Mouse (Mus musculus): ENCODE data around the gene Zfp46.

Zfp46 gene

DNA sequence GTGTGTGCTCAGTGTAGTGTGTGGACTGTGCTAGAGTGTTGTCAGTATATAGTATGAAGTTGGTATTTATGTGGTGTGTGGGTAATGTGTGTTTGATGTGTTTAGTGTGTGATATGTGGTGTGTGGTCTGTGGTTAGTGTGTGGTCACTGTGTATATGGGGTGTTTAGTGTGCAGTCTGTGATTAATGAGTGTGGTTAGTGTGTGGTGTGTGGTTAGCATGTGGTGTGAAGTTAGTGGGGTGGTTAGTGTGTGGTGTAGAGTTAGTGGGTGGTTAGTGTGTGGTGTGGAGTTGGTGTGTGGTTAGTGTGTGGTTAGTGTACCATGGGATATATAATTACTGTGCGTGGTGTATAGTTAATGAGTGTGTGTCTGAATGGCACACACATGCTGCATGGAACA, 15.6 kb upstream of the Zfp46 start:
- DNase-seq = no peak

DNA sequence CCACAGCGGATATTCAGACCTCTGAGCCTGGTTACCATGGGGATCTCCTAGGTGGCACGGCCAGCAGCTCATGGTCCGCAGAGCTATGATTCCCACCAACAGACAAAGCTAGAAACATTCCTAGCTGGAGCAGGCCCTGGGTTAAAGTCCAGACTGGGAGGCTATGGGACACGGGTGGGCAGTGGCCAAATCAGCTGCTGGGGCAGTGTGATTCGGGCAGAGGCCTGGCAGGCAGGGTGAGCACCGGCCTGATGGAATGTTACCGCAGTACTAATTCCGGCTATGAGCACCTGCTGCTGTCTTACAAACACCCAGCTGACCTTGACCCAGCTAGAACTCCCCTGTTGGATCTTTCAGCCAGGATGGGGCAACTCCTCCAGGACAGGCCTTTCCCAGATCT, 13.8 kb upstream of the Zfp46 start:
- DNase-seq = peak; percentile 36

DNA sequence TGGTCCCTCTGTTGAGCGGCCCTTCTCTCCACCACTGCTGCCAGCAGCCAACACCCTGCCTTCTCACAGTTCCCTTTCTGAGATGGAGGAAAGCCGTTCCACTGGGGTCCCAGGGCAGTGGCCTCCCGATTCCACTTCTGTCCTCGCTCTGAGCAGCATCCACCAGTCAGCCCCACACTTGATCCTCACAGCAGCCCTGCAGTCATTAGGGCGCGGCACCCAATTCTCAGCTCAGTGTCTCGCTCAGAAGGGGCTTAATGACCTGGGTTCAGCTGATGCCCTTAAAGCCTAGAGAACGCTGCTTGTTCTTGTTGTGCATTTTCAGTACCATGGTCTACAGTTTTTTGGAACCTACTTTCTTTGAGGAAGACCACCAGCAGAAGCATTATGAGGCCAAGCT, 3.4 kb upstream of the Zfp46 start:
- DNase-seq = no peak

DNA sequence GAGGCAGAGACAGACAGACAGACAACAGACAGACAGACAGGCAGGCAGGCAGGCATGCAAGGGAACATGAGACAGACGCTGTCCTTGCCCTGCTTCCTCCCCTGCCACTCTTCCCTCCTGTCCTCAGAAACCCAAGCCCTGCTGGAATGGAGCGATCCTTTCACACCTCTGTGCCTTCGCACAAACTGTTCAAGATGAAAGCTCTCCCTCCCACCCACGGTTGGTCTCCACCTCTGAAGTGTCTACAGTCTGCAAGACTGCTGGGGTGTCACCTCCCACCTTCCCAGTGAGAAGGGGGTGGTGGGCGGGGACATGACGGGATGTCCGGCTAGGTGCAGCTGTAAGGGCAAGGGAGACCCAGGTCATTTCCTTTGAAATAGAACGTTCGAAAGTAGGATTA, 2.9 kb upstream of the Zfp46 start:
- no peak for DNase-seq

DNA sequence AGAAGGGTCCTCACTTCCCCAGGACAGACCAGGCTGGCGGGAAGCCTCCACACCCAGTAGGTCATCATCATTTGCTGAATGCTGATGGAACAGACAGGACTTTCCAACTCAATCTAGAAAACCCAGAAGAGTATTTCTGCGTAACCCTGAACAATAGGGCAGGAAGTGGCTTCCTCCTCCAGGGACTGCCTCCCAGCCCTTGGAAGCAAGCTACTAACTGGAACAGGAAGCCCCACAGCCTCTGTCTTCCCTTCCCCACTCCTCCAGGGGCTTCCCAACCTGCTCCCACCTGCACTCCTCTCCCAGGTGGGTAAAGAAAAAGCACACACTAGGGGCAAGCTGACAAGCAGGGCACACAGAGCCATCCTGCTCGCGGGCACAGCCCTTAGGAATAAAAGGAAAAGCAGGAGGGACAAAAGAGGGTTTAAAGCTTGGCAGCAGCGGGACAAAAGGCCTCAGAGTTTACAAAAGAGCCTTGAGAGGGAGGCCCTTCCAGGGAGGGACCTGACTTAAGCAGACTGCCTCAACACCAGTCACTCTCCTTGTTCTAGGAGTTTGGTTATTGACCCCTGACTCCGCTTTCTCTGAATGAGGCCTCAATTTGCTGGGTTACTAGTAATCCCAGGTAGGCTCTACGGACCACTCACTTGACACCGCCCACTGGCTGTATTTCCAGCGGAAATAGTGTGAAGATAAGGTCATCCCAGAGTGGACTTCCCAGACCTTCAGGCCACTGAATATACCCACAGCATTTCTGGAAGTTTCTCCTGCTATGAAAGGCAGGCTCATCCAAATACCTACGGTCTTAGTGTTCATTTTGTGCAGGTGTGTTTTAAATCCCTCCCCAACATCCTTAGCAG, 1.6 kb upstream of the Zfp46 start:
- DNase-seq = no peak

DNA sequence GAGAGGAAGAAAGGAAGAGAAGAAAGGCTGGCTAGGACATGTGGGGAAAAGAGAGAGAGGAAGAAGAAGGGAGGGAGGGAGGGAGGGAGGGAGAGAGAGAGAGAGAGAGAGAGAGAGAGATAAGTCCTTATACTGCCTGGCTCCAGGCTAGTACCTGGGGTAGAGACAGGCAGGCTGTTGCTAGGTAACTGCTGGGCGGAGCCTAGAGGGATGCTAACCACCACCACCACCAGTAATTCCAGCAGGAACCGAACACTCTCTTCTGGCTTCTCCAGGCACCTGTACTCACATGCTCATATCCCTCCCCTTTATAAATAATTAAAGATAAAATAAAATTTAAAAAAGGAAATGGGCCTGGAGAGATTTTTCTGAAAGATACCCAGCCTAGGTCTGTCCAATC, 700 bp upstream of the Zfp46 start:
- DNase-seq = no peak

DNA sequence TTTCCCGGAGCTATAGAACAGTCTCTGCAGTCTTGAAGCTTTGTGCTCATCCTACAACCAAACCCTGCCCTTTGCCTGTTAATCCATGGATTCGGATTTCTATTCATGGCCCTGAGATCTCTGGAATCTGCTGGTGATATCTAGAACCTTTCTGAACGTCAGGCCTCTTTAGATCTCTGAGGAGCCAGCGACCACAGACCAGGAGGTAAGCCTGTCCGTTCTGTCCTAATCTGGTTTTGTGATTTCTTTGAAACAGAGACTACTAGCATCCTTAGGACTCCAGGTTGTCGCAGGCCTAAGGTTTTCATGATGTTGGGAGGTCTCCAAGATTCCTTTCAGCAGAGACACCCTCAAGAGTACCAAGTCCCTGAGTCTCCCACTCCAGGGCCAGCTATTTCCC, 408 bp downstream of the Zfp46 start:
- DNase-seq = no peak

DNA sequence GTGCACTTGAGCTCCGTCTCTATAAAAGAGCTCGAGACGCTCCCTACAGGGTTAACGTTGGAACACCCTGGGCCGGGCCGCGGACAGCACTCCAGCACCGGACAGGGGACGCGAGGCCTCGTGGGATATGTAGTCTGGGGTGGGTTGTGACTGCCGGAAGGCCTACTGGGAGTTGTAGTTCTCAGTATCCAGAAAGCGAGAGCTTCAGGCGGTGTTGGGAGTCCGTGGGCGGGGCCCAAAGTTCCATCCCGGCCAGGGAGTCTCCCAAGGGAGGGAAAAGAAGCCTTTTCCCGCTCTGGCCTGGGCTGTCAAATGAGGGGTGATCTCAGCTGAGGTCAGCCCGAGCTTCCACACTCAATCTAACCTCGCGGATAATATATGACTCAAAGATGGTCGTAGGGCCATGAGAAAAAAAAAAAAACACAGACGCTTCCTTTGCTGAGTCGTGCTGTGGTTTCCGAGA, 896 bp downstream of the Zfp46 start:
- peak; percentile 93 for DNase-seq

DNA sequence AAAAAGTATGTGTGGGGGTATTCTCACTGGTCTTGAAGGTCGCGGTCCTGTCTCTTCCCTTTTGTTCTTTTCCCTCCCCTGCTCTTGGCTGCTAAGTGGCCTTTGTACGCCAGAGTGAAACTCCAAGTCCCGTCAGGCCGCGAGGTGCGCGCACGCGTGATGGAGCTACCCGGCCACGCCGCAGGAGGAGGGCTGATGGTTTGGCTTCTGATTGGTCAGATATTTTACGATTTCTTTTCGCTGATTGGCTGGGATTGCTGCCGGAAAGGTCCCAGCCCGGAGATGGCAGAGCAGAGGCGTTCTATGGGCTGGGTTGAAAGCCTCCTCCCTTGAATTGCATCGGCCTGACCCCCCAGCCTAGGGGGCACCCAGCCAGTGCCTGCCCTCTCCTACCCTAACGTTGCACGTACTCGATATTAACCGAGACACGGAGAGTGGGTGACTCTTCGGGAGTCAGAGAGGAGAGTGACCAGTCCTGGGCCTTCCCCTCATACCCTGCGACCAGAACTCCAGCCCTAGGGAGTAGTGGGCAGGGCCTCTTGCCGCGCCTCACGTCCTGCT, 1.4 kb downstream of the Zfp46 start:
- peak; percentile 95 for DNase-seq

DNA sequence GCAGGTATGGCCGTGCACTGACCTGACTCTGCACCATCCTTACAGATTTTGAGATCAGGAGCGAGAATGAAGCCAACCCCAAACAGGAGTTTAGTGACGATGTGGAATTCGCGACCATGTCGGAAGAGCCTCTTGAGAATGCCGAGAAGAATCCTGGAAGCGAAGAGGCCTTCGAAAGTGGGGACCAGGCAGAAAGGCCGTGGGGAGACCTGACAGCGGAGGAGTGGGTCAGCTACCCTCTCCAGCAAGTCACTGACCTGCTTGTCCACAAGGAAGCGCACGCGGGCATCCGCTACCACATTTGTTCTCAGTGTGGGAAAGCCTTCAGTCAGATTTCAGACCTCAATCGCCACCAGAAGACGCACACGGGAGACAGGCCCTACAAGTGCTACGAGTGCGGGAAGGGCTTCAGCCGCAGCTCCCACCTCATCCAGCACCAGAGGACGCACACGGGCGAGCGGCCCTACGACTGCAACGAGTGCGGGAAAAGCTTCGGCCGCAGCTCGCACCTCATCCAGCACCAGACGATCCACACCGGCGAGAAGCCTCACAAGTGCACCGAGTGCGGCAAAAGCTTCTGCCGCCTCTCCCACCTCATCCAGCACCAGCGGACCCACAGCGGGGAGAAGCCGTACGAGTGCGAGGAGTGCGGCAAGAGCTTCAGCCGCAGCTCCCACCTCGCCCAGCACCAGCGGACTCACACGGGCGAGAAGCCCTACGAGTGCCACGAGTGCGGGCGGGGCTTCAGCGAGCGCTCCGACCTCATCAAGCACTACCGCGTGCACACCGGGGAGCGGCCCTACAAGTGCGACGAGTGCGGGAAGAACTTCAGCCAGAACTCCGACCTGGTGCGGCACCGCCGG, 5.7 kb downstream of the Zfp46 start:
- DNase-seq = no peak

DNA sequence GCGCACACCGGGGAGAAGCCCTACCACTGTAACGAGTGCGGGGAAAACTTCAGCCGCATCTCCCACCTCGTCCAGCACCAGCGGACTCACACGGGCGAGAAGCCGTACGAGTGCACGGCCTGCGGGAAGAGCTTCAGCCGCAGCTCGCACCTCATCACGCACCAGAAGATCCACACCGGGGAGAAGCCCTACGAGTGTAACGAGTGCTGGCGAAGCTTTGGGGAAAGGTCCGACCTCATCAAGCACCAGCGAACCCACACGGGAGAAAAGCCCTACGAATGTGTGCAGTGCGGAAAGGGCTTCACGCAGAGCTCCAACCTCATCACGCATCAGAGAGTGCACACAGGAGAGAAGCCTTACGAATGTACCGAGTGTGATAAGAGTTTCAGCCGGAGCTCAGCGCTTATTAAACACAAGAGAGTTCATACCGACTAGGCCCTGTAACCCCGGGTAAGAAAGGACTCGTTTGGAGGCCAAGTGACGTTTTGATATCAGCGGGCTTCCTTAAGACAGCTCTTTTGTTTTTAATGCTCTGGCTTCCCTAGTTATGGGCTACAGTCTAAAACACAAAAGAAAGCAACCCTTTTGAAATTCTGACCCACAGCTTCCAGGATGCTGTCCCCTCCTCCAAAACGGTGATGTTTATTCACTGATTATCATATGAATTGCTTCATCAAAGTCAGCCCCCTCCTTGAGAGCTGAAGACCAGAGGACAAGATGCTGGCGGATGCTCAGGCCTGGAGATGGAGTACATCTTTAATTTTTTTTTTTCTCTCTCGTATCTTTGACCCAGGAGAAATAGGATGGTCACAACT, 6.5 kb downstream of the Zfp46 start:
- DNase-seq = no peak

DNA sequence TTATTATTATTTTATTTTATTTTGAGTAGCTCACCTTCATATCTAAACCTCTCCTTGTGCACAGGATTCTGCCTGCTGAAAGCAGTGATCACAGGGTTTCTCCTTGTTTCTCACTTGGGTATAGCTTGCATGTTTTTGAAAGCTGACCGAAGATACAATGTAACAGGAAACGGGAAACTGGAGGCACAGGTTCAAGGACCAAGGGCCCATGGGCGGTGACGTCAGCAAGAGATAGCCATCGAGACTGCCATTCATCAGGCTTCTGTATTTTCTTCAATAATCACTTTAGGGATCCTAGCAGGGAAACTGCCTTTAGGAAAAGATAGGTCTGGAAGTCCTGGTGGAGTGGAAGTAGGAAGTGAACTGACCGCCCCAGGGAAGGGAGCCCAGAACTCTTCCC, 7.2 kb downstream of the Zfp46 start:
- DNase-seq = no peak

DNA sequence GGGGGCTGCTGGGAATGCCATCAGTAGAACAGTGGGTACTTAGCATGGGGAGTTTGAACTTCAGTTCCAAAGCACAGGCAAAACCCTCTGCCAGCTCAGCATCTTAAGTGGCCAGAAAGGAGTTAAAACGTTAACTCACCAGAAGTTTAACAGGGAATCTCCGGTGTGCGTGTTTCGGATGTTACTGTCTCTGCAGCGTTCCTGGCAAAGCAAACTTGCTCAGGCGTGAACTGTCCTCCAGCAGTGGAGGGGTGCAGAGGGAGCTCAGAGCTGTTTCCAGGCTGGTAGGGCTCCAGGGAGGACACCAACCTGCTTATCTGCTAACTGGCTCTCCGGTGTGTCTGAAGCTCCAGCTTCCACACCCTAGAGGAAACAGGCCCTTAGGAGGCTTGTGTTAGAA, 11.5 kb downstream of the Zfp46 start:
- DNase-seq = peak; percentile 53

DNA sequence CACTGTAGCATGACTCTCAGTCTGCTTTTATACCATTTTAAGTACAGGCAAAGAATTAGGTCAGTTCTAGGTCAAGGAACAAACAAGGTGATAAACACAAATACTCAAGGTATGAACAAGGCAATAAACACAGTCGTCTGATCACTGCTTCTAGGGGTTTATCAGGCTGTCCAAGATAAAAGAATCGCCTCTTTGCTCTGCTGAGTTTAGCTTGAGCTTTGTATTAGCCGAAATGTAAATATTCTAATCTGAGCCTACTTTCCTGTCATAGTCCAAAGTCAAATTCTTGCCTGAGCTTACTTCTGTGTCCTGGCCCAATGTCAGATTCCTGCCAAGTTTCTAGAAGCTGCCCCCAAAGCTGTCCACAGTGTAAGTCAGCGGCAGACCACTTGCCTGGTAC, 18.0 kb downstream of the Zfp46 start:
- DNase-seq = no peak

DNA sequence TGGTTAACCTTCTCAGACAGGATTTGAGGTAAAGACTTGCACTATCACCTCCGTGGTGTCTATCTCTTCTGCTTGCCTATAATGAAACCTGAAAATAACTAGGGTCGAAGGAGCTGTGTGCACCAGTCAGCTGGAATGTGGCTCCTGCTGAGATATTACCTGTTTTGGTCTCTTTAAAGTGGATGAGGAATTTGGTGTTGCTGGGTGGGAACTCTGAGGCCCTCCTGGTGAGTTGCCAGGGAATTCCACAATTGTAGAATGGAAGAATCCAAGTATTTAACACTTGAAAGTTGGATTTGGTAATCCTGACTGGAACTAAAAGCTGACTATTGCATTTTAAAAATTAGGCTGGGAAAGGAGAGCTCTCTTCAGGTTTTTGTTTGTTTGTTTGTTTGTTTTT, 19.7 kb downstream of the Zfp46 start:
- DNase-seq = peak; percentile 20

DNA sequence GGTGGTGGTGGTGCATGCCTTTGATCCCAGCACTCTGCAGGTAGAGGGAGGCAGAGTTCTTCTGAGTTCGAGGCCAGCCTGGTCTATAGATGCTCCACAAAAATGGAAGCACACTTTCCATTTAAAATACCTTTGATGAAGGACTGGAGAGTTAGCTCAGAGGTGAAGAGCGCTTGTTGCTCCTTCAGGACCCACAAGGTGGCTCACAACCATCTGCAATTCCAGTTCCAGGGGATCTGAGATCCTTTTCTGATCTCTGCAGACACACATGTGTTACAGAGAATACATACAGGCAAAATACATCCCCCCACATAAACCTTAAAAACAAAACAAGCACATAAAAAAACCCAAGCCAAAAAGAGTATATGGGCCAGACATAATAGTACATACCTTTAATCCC, 23.9 kb downstream of the Zfp46 start:
- DNase-seq = no peak

DNA sequence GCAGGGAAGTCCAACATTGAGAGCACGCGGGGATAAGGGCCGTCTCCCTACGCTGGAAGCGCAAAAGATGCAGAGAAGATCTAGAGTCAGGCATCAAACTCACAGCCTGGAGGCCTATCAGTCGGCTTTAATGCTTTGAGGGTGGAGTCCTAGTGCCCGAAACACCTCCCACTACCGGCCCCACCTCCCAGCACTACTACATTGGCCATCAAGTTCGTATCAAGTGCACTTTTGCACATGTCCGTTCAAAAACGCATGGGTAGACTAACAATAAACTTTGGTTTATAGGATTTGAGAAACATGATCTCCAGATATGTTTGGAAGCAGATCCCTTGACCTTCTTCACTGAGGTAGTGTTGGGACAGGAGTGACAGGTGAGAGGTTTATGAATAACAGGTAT, 25.3 kb downstream of the Zfp46 start:
- peak; percentile 63 for DNase-seq

DNA sequence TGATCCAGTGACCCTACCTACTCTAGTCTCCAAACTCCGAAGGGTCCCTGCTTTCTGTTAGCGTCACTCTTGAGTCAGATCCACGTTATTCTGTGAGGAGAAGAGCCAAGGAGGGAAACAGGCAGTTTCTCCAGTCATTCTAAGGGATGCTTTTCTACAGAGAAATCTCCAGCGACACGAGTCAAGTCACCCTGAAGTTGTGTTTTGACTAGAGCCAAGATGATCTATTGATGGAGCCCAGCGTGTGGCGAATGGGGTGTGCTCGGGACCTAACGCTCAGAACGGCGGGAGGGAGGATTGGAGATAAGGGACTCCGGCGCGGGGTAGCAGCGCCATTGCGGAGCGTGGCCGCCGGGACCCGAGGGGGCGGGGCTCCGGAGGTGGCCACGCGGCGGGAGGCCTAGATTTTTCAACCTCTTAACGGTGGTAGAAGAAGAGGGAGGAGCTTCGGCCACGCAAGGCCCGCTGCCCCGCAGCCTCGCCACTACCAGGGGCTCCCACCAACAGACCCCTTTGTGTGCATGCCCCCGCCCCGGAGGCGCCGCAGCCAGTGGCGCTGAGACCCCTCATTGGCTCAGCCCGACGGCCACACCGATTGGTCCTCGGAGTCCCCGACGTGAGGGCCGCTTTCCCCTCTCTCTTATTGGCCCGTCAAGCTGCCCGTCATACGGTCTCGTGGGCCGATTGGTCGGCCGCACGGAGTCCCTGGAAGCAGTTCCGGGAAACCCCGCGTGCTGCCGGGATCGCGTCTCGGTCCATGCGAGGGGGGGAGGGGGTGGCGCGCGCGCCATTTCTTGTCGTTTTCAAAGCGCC, 26.0 kb downstream of the Zfp46 start, which contains the start of gene Hnrnpr:
Gene Hnrnpr, plus strand, starts transcription at position 714 of the 813 bp plus-strand sequence.
- DNase-seq = peak; percentile 99

DNA sequence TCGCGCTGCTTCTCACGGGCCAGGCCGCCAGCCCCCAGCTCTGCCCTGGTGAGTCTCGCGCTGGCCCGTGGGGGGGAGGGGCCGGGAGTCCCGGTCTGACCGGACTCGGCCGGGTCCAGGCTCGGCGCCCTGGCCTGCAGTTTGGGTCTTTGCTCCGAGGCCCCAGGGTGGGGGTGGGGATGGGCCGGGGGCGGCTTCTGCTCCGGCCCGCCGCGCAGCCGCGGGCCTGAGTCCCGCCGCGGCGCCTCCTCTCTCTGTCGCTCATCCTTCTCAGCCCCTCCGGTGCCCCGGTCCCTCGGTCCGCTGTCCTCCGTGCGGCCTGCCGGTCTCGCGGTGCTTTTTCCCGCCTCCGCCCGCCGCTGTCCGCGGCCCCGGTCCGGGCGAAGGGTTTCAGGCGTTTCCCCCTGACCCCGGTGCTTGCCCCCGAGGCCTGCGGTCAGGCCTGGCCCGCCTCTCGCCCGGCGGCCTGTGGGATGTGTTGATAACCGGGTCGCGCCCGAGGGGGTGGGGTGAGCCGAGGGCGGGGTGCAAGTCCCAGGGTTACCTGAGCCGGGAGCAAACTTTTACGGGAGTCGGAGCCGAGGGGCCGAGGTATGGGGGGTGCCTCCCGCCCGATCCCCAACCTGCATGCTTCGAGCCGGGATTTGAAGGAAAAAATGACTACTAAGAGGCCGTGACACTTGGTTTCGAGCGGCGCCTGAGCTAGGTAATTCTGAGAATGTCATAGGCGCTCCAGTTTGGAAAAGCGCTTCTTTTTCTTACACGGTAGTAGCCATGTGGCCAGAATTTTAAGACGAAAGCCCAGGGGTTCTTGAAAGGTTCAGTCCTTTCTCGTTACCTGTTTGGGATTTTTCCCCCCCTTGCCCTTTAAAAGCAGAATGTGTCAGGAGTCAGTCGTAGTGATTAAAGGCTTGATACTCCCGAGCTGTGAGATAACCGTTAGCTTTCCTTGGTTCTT, 26.8 kb downstream of the Zfp46 start:
- DNase-seq = peak; percentile 75

DNA sequence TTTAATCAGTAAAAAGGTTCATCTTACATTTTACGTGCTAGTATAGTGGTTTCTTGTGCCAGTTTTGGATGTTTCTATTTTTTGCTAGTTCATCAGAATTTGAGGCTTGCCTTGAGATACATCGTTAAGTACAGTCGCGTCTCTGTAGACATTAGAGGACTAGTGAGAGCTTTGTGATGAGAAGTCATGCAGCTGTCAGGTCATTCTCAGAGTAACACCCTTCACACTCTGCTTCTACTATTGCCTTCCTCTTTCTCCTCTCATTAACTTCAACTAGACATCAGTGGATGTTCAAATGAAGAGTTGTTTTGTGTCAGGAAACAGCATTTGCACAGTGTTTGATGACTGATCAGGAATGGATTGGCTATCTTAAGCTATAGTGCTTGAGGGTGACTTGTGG, 28.1 kb downstream of the Zfp46 start:
- no peak for DNase-seq

DNA sequence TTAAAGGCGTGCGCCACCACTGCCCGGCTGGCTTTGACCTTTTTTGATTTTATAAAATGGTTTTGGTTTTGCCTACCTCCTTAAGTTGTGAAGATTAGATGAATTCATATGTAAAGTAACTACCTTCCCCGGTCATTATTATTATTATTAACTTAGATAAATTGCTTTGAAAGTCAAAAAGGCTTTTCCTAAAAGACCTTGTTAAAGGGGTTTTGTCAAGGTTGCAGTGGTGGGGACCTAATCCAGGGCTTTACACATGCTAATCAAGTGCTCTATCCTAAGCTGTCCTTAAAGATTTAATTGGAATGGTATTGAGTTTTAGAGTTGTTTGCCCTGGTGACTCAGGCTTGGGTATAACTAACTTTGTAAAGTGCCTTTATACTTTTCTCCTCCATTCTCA, 33.2 kb downstream of the Zfp46 start:
- no peak for DNase-seq
